Comparison of ENCODE assay signal across 8 mouse cellular contexts in the genomic region with DNA sequence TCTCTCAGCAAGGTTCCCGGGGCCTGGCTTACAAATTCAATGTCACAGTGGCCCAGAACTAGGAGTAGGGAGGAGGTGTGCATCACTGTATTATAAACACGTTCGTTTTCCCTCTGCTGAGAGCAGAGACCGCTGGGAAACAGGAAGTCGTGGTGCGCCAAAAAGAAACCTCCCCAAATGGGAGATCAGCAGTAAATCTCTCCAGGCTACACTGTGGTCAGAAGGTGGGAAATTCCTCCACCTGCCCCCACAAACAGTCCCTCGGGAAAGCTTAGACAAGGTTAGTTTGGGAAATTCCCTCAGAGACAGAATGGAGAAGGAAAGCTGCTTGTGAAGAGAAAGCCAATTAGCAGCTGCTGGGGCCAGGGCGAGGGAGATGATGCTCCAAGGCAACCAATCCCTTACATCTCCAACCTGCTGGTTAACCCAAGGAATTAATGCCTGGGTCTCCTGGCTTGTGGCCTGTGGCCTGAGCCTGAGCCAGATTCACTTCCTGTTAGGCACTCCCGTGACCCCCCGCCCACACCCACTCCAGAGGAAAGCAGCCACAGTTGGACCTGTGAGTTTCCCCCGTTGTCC. TPM values are rescaled to one million over a fixed set of nuclear protein-coding genes. Genes with fewer than 3 reads are reported as not detected.
DNase-seq lines count a peak whose midpoint lies in the region; ATAC-seq lines count a peak whose summit lies in the region.

No protein-coding gene starts in this region.

- H3K4me1 ChIP-seq in hindbrain, embryonic 13.5 days (replicated peaks): peaks cover 15% of the 10 kb centered on the region; the same call in 1 of the 2 replicates
- H3K4me1 ChIP-seq in hindbrain, embryonic 12.5 days: peaks cover 5% of the 10 kb centered on the region; the same call in 1 of the 2 replicates
- H3K4me1 ChIP-seq in limb, embryonic 15.5 days: peaks cover 15% of the 10 kb centered on the region
- no peaks in the 10 kb centered on the region for H3K4me1 ChIP-seq in neural tube, embryonic 14.5 days (ENCODE audit: control insufficient read depth, insufficient read depth, low read length)
- 0 out of 2 replicates have a peak, but pooled peaks cover 3% of the 10 kb centered on the region for H3K4me1 ChIP-seq in hindbrain, embryonic 14.5 days (replicated peaks; ENCODE audit: control insufficient read depth, insufficient read depth, low read length)

- no peaks in the 10 kb centered on the region for H3K27me3 ChIP-seq in hindbrain, embryonic 13.5 days
- no peaks in the 10 kb centered on the region for H3K27me3 ChIP-seq in hindbrain, embryonic 12.5 days
- H3K27me3 ChIP-seq in limb, embryonic 15.5 days: no peaks in the 10 kb centered on the region
- no peaks in the 10 kb centered on the region for H3K27me3 ChIP-seq in neural tube, embryonic 14.5 days (ENCODE audit: control insufficient read depth, insufficient read depth, low read length)
- H3K27me3 ChIP-seq in hindbrain, embryonic 14.5 days (ENCODE audit: control insufficient read depth, insufficient read depth, low read length): no peaks in the 10 kb centered on the region

- no peaks in the 10 kb centered on the region for H3K9me3 ChIP-seq in hindbrain, embryonic 13.5 days
- peaks cover 11% of the 10 kb centered on the region; the same call in 1 of the 2 replicates for H3K9me3 ChIP-seq in hindbrain, embryonic 12.5 days (replicated peaks)
- no peaks in the 10 kb centered on the region for H3K9me3 ChIP-seq in limb, embryonic 15.5 days
- H3K9me3 ChIP-seq in neural tube, embryonic 14.5 days (ENCODE audit: control insufficient read depth, low read length): no peaks in the 10 kb centered on the region
- no peaks in the 10 kb centered on the region for H3K9me3 ChIP-seq in hindbrain, embryonic 14.5 days (ENCODE audit: control insufficient read depth, low read length)

- no peak for ATAC-seq in hindbrain, embryonic 13.5 days (ENCODE audit: low FRiP score)
- no peak for ATAC-seq in hindbrain, embryonic 12.5 days (ENCODE audit: low FRiP score)
- ATAC-seq in limb, embryonic 15.5 days (ENCODE audit: insufficient number of reproducible peaks, low FRiP score, low TSS enrichment, low read depth): no peak
- peak; percentile 44; the same call in 1 of the 2 replicates for ATAC-seq in neural tube, embryonic 14.5 days (ENCODE audit: low read depth)
- ATAC-seq in hindbrain, embryonic 14.5 days (ENCODE audit: low FRiP score): no peak

- 69% methylated on average over 11 of the region's 11 CpGs for WGBS in hindbrain, embryonic 13.5 days
- 71% methylated on average over 11 of the region's 11 CpGs for WGBS in hindbrain, embryonic 12.5 days
- 24% methylated on average over 11 of the region's 11 CpGs for WGBS in limb, embryonic 15.5 days
- WGBS in neural tube, embryonic 14.5 days: 57% methylated on average over 11 of the region's 11 CpGs
- 70% methylated on average over 11 of the region's 11 CpGs for WGBS in hindbrain, embryonic 14.5 days

- H3K4me2 ChIP-seq in hindbrain, embryonic 13.5 days: no peak overlapping the region
- no peak overlapping the region for H3K4me2 ChIP-seq in hindbrain, embryonic 12.5 days (replicated peaks)
- peak overlapping the region; percentile 27 for H3K4me2 ChIP-seq in limb, embryonic 15.5 days
- H3K4me2 ChIP-seq in neural tube, embryonic 14.5 days (ENCODE audit: low read depth, low read length): no peak overlapping the region
- H3K4me2 ChIP-seq in hindbrain, embryonic 14.5 days (replicated peaks): no peak overlapping the region

- H3K4me3 ChIP-seq in hindbrain, embryonic 13.5 days: no peak overlapping the region
- no peak overlapping the region for H3K4me3 ChIP-seq in hindbrain, embryonic 12.5 days
- no peak overlapping the region for H3K4me3 ChIP-seq in limb, embryonic 15.5 days
- no peak overlapping the region for H3K4me3 ChIP-seq in neural tube, embryonic 14.5 days (ENCODE audit: low read depth, low read length)
- no peak overlapping the region for H3K4me3 ChIP-seq in hindbrain, embryonic 14.5 days (replicated peaks; ENCODE audit: low read length)

- H3K27ac ChIP-seq in hindbrain, embryonic 13.5 days: 0 out of 2 replicates have a peak overlapping the region, but pooled peaks have one; percentile 8
- no peak overlapping the region for H3K27ac ChIP-seq in hindbrain, embryonic 12.5 days
- peak overlapping the region; percentile 50; the same call in 1 of the 2 replicates for H3K27ac ChIP-seq in limb, embryonic 15.5 days
- H3K27ac ChIP-seq in neural tube, embryonic 14.5 days (ENCODE audit: low read depth, low read length): no peak overlapping the region
- H3K27ac ChIP-seq in hindbrain, embryonic 14.5 days: no peak overlapping the region

- no peaks in the 10 kb centered on the region for H3K36me3 ChIP-seq in hindbrain, embryonic 13.5 days
- no peaks in the 10 kb centered on the region for H3K36me3 ChIP-seq in hindbrain, embryonic 12.5 days
- no peaks in the 10 kb centered on the region for H3K36me3 ChIP-seq in limb, embryonic 15.5 days
- H3K36me3 ChIP-seq in neural tube, embryonic 14.5 days (ENCODE audit: control insufficient read depth, insufficient read depth, low read length): no peaks in the 10 kb centered on the region
- H3K36me3 ChIP-seq in hindbrain, embryonic 14.5 days (replicated peaks; ENCODE audit: control insufficient read depth, insufficient read depth): no peaks in the 10 kb centered on the region

- DNase-seq in adrenal gland, postnatal 14 days: peak; percentile 47
- DNase-seq in heart, postnatal 36 days: peak; percentile 46 to 50
- DNase-seq in thymus, postnatal 4 days: peak; percentile 45
- no peak for DNase-seq in hindbrain, embryonic 14.5 days (ENCODE audit: low spot score)

- no peak overlapping the region for H3K9ac ChIP-seq in hindbrain, embryonic 13.5 days
- H3K9ac ChIP-seq in hindbrain, embryonic 12.5 days: no peak overlapping the region
- H3K9ac ChIP-seq in limb, embryonic 15.5 days: no peak overlapping the region
- H3K9ac ChIP-seq in neural tube, embryonic 14.5 days (replicated peaks; ENCODE audit: low read depth, low read length): no peak overlapping the region
- H3K9ac ChIP-seq in hindbrain, embryonic 14.5 days: no peak overlapping the region

- intact Hi-C loops in heart, postnatal 36 days (cut with DNase I): no loop called here

RNA-seq across cellular contexts. Expression of a gene that starts 57.2 kb away (rescaled TPM):
- polyA plus RNA-seq in hindbrain, embryonic 13.5 days (2015; fragmentation: Nextera tagmentation; extraction: Ambion mirVana): 85.9 and 87.1 TPM in 2 replicates
- polyA plus RNA-seq in hindbrain, embryonic 12.5 days (2016; fragmentation: Nextera tagmentation; extraction: Ambion mirVana): 102 and 106 TPM in 2 replicates
- 18.4 and 27.2 TPM in 2 replicates for total RNA-seq in adrenal gland, postnatal 14 days (2021)
- total RNA-seq in heart, postnatal 36 days (2021): 10 to 100 TPM; 13.8 to 14.7 TPM
- 33.8 and 38.5 TPM in 2 replicates for polyA plus RNA-seq in limb, embryonic 15.5 days (2015; fragmentation: Nextera tagmentation; extraction: Ambion mirVana)
- 84.6 and 98.1 TPM in 2 replicates for polyA plus RNA-seq in neural tube, embryonic 14.5 days (2014; fragmentation: Nextera tagmentation; extraction: Ambion mirVana)
- polyA plus RNA-seq in hindbrain, embryonic 14.5 days (2014; fragmentation: Nextera tagmentation; extraction: Ambion mirVana): 82.6 and 85.0 TPM in 2 replicates

Comparison
In these comparisons a context has a peak if more than half of its experiments do, and no peak if none do; other contexts are left out.
1. H3K27ac ChIP-seq: peak in hindbrain, embryonic 13.5 days (single experiment) and limb, embryonic 15.5 days (single experiment); none in hindbrain, embryonic 12.5 days (single experiment), neural tube, embryonic 14.5 days (single experiment) and hindbrain, embryonic 14.5 days (single experiment).